Mouse (Mus musculus) cortical plate, adult 2 months (tissue): ENCODE data around the gene Tubgcp6.

Source experiments
- CTCF ChIP-seq: fragments of 200-500 bp; IDR thresholded peaks from 2 replicates; pipeline ENCODE4 v1.5.1; 2011; ENCODE audit warnings: mild to moderate bottlenecking, control low read depth, low read length; ENCODE audit not compliant: insufficient read depth; ENCODE audit errors: extremely low read depth
- POLR2A ChIP-seq: fragments of 200-500 bp; IDR thresholded peaks from 2 replicates; pipeline ENCODE4 v1.6.1; 2011; ENCODE audit warnings: mild to moderate bottlenecking, low read length, control low read depth; ENCODE audit not compliant: insufficient read depth; ENCODE audit errors: extremely low read depth

GRCm38 (mm10) chr15:89157954-89158353, 35.0 kb upstream of the Tubgcp6 start:
- peak; percentile 56 for TF ChIP-seq CTCF
- TF ChIP-seq POLR2A = no peak
